ENCODE assay signal across 29 mouse cellular contexts in genomic region chr4:65441746-65442145, GRCm38 (mm10).
A peak's percentile ranks its signal among the peaks of the same experiment; 100 is the strongest.
DNase-seq lines count a peak whose midpoint lies in the region; ATAC-seq lines count a peak whose summit lies in the region.
"Had no signal": no experiment of that assay in that cellular context is flagged by ENCODE, and none has a peak within 500 bp of the region (broad histone marks: within the 10 kb centered on the region; RNA-seq: fewer than 3 reads in every experiment).

No protein-coding gene starts in this region.

- WGBS in limb, embryonic 10.5 days = 83% methylated on average over 4 of the region's 4 CpGs
- WGBS in forebrain, embryonic 12.5 days = 79% methylated on average over 4 of the region's 4 CpGs
- WGBS in heart, embryonic 11.5 days (ENCODE audit: insufficient replicate concordance) = 69% methylated on average over 4 of the region's 4 CpGs

- peak; percentile 17 to 34 for DNase-seq in cerebellum, postnatal 14 days
- DNase-seq in cerebellum, postnatal 4 days (ENCODE audit: low spot score in 2 of 2) = no peak
- DNase-seq in testis, postnatal 14 days (ENCODE audit: low spot score) = peak; percentile 6
- DNase-seq in testis, postnatal 10 days (ENCODE audit: low spot score) = no peak
- DNase-seq in limb, embryonic 10.5 days (ENCODE audit: low spot score) = no peak
- no peak for DNase-seq in gastrocnemius, adult 18-20 months (ENCODE audit: low spot score)
- DNase-seq: adrenal gland, postnatal 14 days; cerebellum, adult 11-12 months; gastrocnemius, adult 2 months; kidney, adult 9 months; kidney, postnatal 36 days; retina, postnatal 1 day; right cerebral cortex, postnatal 14 days; thymus, adult 18-20 months; thymus, postnatal 25 days had no signal

- H3K4me2 ChIP-seq in forebrain, embryonic 12.5 days = no peak overlapping the region
- H3K4me2 ChIP-seq in heart, embryonic 11.5 days = no peak overlapping the region
- H3K4me2 ChIP-seq: heart, embryonic 15.5 days; hindbrain, embryonic 13.5 days; liver, embryonic 11.5 days; lung, embryonic 15.5 days; midbrain, embryonic 15.5 days; neural tube, embryonic 15.5 days; stomach, embryonic 15.5 days had no signal

- H3K36me3 ChIP-seq in limb, embryonic 10.5 days = no peaks in the 10 kb centered on the region
- H3K36me3 ChIP-seq in forebrain, embryonic 12.5 days (replicated peaks) = no peaks in the 10 kb centered on the region
- H3K36me3 ChIP-seq in heart, embryonic 11.5 days (ENCODE audit: control insufficient read depth, insufficient read depth, low read length) = no peaks in the 10 kb centered on the region
- H3K36me3 ChIP-seq: heart, embryonic 15.5 days; hindbrain, embryonic 13.5 days; lung, embryonic 15.5 days; midbrain, embryonic 10.5 days; midbrain, embryonic 15.5 days; neural tube, embryonic 15.5 days; stomach, embryonic 15.5 days had no signal

- H3K27ac ChIP-seq in limb, embryonic 10.5 days = peak overlapping the region; percentile 59; the same call in 1 of the 2 replicates
- no peak overlapping the region for H3K27ac ChIP-seq in forebrain, embryonic 12.5 days
- H3K27ac ChIP-seq in heart, embryonic 11.5 days (ENCODE audit: low read depth, low read length) = no peak overlapping the region
- H3K27ac ChIP-seq: gastrocnemius, adult 2 months; heart, embryonic 15.5 days; hindbrain, embryonic 13.5 days; layer of hippocampus, adult 2 months; lung, embryonic 15.5 days; midbrain, embryonic 10.5 days; midbrain, embryonic 15.5 days; neural tube, embryonic 15.5 days; stomach, embryonic 15.5 days had no signal

- no peaks in the 10 kb centered on the region for H3K9me3 ChIP-seq in limb, embryonic 10.5 days (replicated peaks)
- H3K9me3 ChIP-seq in forebrain, embryonic 12.5 days = no peaks in the 10 kb centered on the region
- H3K9me3 ChIP-seq in heart, embryonic 11.5 days (replicated peaks; ENCODE audit: control insufficient read depth, low read length) = no peaks in the 10 kb centered on the region
- H3K9me3 ChIP-seq: heart, embryonic 15.5 days; hindbrain, embryonic 13.5 days; lung, embryonic 15.5 days; midbrain, embryonic 10.5 days; midbrain, embryonic 15.5 days; neural tube, embryonic 15.5 days; stomach, embryonic 15.5 days had no signal

- no peak overlapping the region for H3K4me3 ChIP-seq in limb, embryonic 10.5 days
- no peak overlapping the region for H3K4me3 ChIP-seq in forebrain, embryonic 12.5 days (replicated peaks)
- H3K4me3 ChIP-seq in heart, embryonic 11.5 days (ENCODE audit: low read depth, low read length) = no peak overlapping the region
- H3K4me3 ChIP-seq: gastrocnemius, adult 2 months; heart, embryonic 15.5 days; hindbrain, embryonic 13.5 days; layer of hippocampus, adult 2 months; lung, embryonic 15.5 days; midbrain, embryonic 10.5 days; midbrain, embryonic 15.5 days; neural tube, embryonic 15.5 days; stomach, embryonic 15.5 days had no signal

- H3K27me3 ChIP-seq in limb, embryonic 10.5 days (ENCODE audit: low read depth, poor library complexity, severe bottlenecking) = no peaks in the 10 kb centered on the region
- H3K27me3 ChIP-seq in forebrain, embryonic 12.5 days = no peaks in the 10 kb centered on the region
- H3K27me3 ChIP-seq in heart, embryonic 11.5 days (ENCODE audit: control insufficient read depth, insufficient read depth, low read length) = no peaks in the 10 kb centered on the region
- H3K27me3 ChIP-seq: heart, embryonic 15.5 days; hindbrain, embryonic 13.5 days; lung, embryonic 15.5 days; midbrain, embryonic 15.5 days; neural tube, embryonic 15.5 days; Patski; stomach, embryonic 15.5 days had no signal

- no peak overlapping the region for H3K9ac ChIP-seq in forebrain, embryonic 12.5 days
- H3K9ac ChIP-seq in heart, embryonic 11.5 days (ENCODE audit: low read depth, low read length) = no peak overlapping the region
- H3K9ac ChIP-seq: heart, embryonic 15.5 days; hindbrain, embryonic 13.5 days; lung, embryonic 15.5 days; midbrain, embryonic 15.5 days; neural tube, embryonic 15.5 days; stomach, embryonic 15.5 days had no signal

- peaks cover 11% of the 10 kb centered on the region; the same call in 1 of the 2 replicates for H3K4me1 ChIP-seq in limb, embryonic 10.5 days
- no peaks in the 10 kb centered on the region for H3K4me1 ChIP-seq in forebrain, embryonic 12.5 days
- no peaks in the 10 kb centered on the region for H3K4me1 ChIP-seq in heart, embryonic 11.5 days (ENCODE audit: control insufficient read depth, insufficient read depth, low read length)
- H3K4me1 ChIP-seq: heart, embryonic 15.5 days; hindbrain, embryonic 13.5 days; lung, embryonic 15.5 days; midbrain, embryonic 10.5 days; midbrain, embryonic 15.5 days; neural tube, embryonic 15.5 days; stomach, embryonic 15.5 days had no signal

- no peak for ATAC-seq in forebrain, embryonic 12.5 days (ENCODE audit: low FRiP score)
- no peak for ATAC-seq in heart, embryonic 11.5 days (replicated peaks; ENCODE audit: insufficient number of reproducible peaks, low FRiP score, low TSS enrichment)
- ATAC-seq: forebrain, embryonic 14.5 days; intestine, embryonic 16.5 days; midbrain, embryonic 15.5 days; Patski had no signal

Comparison
In these comparisons a context has a peak if more than half of its experiments do, and no peak if none do; other contexts are left out.
1. DNase-seq: peak in cerebellum, postnatal 14 days (2 of 2) and testis, postnatal 14 days (single experiment); none in cerebellum, postnatal 4 days (0 of 2), testis, postnatal 10 days (single experiment), limb, embryonic 10.5 days (single experiment) and gastrocnemius, adult 18-20 months (single experiment).